Mouse (Mus musculus): Measurements from ENCODE around the gene Hand1.

DNA sequence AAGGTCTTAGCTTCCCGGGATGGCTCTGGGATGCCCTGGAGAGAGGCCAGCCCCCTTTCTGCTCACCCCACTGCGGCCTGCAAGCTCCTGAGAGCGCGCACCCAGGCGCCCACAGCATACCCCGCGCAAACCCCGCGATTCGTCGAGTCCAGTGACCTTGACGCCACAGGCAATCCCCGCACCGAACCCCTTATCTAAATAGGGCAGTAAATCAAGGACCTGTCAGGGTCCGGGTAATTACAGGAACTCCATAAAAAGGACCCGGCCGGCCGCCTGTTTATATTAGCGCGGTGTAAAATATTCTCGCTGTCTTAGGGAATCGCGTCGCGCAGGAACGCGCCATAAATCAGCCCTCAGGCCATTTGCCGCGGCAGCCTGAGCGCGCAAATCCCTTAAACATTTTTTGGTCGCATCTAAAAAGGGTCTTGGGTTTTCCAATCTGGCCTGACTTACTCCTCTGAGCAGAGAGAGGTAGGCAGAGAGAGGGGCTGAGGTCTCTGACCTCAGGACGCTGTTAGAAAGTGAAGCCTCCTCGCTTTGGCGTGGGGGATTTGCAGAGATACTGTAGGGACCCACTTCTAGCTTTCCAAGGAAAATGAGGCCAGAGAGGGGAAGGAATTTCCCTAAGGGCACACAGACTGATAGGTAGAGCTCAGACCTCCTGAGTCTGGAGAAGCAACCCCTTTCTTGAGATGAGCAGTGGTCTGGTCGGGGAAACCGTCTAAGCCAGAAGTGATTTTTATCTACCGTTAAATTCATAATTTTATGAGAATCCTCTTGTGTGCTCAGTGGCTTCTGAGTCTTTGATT lies 4.5 kb upstream of the Hand1 start:
- no peak for TF ChIP-seq CTCF (IDR thresholded peaks at IDR 0.05; ENCODE audit: extremely low read depth, insufficient read depth, low read length)
- TF ChIP-seq POLR2A (IDR thresholded peaks at IDR 0.05; ENCODE audit: extremely low read depth, insufficient read depth, low read length): no peak

Measured in cortical plate, adult 2 months (tissue).